Mouse (Mus musculus) hindbrain, embryonic 16.5 days (tissue): ENCODE results near the gene Tmem63a. TPM values are rescaled to one million over a fixed set of nuclear protein-coding genes. Genes with fewer than 3 reads are reported as not detected.

Source experiments
- ATAC-seq: fragments of 200-750 bp; cut with Nextera tagmentation; 2 replicates; pipeline ENCODE4 v1.8.0; 2017; ENCODE audit warnings: moderate TSS enrichment, moderate library complexity
- H3K27ac ChIP-seq: fragments of 300-500 bp; sonication (generic); 2 replicates; pipeline ENCODE4 v1.5.1; 2014; ENCODE audit warnings: low read depth, mild to moderate bottlenecking, control low read depth, low read length, moderate library complexity
- H3K27me3 ChIP-seq: fragments of 300-500 bp; sonication (generic); replicated peaks from 2 replicates; pipeline ENCODE4 v1.6.1; 2014; ENCODE audit warnings: low read length; ENCODE audit not compliant: control insufficient read depth, insufficient read depth
- H3K36me3 ChIP-seq: fragments of 300-500 bp; sonication (generic); 2 replicates; pipeline ENCODE4 v1.6.1; 2014; ENCODE audit warnings: mild to moderate bottlenecking, low read length, moderate library complexity, mixed read lengths; ENCODE audit not compliant: control insufficient read depth, insufficient read depth
- H3K4me1 ChIP-seq: fragments of 300-500 bp; sonication (generic); 2 replicates; pipeline ENCODE4 v1.6.1; 2014; ENCODE audit warnings: low read depth, low read length; ENCODE audit not compliant: control insufficient read depth, insufficient read depth
- H3K4me2 ChIP-seq: fragments of 300-500 bp; sonication (generic); 2 replicates; pipeline ENCODE4 v1.6.1; 2014; ENCODE audit warnings: mild to moderate bottlenecking, low read length, control low read depth, moderate library complexity
- H3K4me3 ChIP-seq: fragments of 300-500 bp; sonication (generic); 2 replicates; pipeline ENCODE4 v1.5.1; 2014; ENCODE audit warnings: mild to moderate bottlenecking, low read length, control low read depth, moderate library complexity
- H3K9ac ChIP-seq: fragments of 300-500 bp; sonication (generic); 2 replicates; pipeline ENCODE4 v1.6.1; 2014; ENCODE audit warnings: low read depth, mild to moderate bottlenecking, control low read depth, low read length, moderate library complexity
- H3K9me3 ChIP-seq: fragments of 300-500 bp; sonication (generic); 2 replicates; pipeline ENCODE4 v1.6.1; 2014; ENCODE audit warnings: mild to moderate bottlenecking, low read length, moderate library complexity; ENCODE audit not compliant: control insufficient read depth
- WGBS: fragments of 180-500 bp; shearing (Covaris S2); extraction: QIAGEN DNeasy Blood & Tissue Kit; methylation state at CpG from one replicate; pipeline ENCODE4 v1.1.7; 2014; 5-methylcytosine and 5-hydroxymethylcytosine counted together
- polyA plus RNA-seq: library from polyadenylated mRNA; unstranded; fragments of >200 nt; fragmentation: Nextera tagmentation; extraction: Ambion mirVana; gene quantifications from 2 replicates; pipeline ENCODE4 v1.2.1, GENCODE M21; 2015

Gene Tmem63a
- polyA plus RNA-seq, 1 experiment from 2014 or later: 2.6 TPM

DNA sequence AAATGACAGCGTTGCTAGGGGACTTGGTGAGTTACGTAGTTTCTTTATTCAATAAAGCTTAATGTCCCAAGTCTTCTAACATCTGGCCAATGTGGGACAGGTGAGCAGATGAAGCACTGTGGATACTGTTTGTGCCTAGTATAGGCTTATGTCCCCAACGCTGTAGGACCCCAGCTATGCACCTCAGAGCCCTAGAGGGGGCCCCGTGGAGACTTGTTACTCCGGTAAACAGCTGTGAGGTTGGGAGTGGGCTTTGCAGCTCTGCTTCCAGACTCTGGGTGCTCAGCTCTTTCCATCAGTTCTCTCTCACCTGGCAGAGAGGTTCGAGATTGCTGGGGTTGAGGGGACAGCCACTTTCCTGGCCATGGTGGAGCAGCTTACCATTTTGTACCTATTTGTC is 36.8 kb upstream of the Tmem63a start:
- peak overlapping the region; percentile 73 for H3K4me2 ChIP-seq
- ATAC-seq: no peak
- peak overlapping the region; percentile 67 for H3K4me3 ChIP-seq
- H3K9ac ChIP-seq: peak overlapping the region; percentile 3; the same call in 1 of the 2 replicates
- 68% methylated on average over 6 of the region's 6 CpGs for WGBS
- H3K27ac ChIP-seq: no peak overlapping the region
- H3K4me1 ChIP-seq: peaks cover 13% of the 10 kb centered on the region
- no peaks in the 10 kb centered on the region for H3K9me3 ChIP-seq
- H3K36me3 ChIP-seq: peaks cover 24% of the 10 kb centered on the region
- no peaks in the 10 kb centered on the region for H3K27me3 ChIP-seq

DNA sequence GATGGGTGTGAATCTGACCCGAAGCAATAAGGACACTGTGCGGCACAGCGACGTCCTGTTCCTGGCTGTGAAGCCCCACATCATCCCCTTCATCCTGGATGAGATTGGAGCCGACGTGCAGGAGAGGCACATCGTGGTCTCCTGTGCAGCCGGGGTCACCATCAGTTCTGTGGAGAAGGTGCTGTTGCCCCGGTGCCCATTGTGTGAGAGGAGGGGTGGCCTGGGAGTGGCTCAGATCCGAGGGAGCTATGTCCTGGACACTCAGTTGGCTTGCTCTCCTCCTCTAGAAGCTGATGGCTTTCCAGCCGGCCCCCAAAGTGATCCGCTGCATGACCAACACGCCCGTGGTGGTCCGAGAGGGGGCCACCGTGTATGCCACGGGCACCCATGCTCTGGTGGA is 36.3 kb upstream of the Tmem63a start:
- no peak for ATAC-seq

DNA sequence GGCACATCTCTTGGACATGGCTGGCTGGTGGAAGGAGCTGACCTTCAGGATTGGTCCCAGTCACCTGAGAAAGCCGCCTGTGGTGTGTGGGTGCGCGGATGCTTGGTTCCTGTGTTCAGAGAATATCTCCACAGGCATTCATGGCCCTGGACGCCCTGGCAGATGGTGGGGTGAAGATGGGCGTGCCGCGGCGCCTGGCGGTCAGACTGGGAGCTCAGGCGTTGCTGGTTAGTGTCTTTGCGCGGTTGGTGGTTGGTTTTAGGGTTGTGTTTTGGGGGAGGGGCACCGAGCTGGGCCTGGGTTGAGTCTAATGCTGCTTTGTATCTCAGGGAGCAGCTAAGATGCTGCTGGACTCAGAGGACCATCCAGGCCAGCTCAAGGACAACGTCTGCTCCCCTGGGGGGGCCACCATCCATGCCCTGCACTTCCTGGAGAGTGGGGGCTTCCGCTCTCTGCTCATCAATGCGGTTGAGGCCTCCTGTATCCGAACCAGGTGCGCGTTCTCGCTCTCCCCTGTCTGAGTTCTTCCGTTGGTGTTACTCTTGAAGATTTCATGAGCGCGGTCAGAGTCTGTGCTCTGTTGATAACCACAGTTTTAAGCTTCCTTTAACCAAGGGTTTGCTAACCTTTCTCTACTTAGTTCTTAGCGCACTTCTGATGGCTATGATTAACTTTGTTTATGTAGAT is 35.5 kb upstream of the Tmem63a start:
- Histone ChIP-seq H3K4me3 (no peak overlapping the region), H3K36me3 (peaks cover 24% of the 10 kb centered on the region), H3K9me3 (no peaks in the 10 kb centered on the region), H3K4me1 (peaks cover 13% of the 10 kb centered on the region), H3K27me3 (no peaks in the 10 kb centered on the region), H3K27ac (no peak overlapping the region), H3K9ac (no peak overlapping the region), H3K4me2 (no peak overlapping the region)
- 91% methylated on average over 24 of the region's 24 CpGs for WGBS
- no peak for ATAC-seq

More for the DNA sequence above, 36.3 kb upstream of the Tmem63a start:
- 96% methylated on average over 17 of the region's 17 CpGs for WGBS
- peaks cover 24% of the 10 kb centered on the region for H3K36me3 ChIP-seq
- H3K9me3 ChIP-seq: no peaks in the 10 kb centered on the region
- no peak overlapping the region for H3K27ac ChIP-seq
- no peaks in the 10 kb centered on the region for H3K27me3 ChIP-seq
- peak overlapping the region; percentile 3; the same call in 1 of the 2 replicates for H3K9ac ChIP-seq
- H3K4me2 ChIP-seq: no peak overlapping the region
- H3K4me1 ChIP-seq: peaks cover 13% of the 10 kb centered on the region
- no peak overlapping the region for H3K4me3 ChIP-seq

DNA sequence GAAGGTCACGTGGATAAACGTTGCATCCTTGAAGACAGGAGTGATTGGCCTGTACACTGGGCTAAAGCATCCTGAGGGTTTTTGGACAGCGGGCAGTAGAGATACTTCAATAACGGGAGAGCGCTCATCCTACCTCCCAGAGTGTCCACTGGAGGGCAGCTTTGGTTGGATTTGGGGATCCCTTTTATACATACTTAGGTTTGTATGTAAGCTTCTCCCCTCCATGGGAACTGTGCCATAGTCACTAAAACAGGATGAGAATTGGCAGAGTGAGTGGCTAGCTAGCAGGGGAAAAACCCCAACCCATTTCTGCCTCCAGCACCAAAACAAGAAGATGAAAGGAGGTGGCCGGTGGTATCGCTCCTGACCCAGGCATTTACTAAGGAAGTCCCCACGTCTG is 31.0 kb upstream of the Tmem63a start:
- 55% methylated on average over 8 of the region's 8 CpGs for WGBS
- Histone ChIP-seq H3K4me1 (no peaks in the 10 kb centered on the region), H3K9me3 (no peaks in the 10 kb centered on the region), H3K4me2 (no peak overlapping the region), H3K36me3 (peaks cover 21% of the 10 kb centered on the region), H3K9ac (no peak overlapping the region), H3K4me3 (no peak overlapping the region), H3K27ac (no peak overlapping the region), H3K27me3 (no peaks in the 10 kb centered on the region)
- no peak for ATAC-seq

DNA sequence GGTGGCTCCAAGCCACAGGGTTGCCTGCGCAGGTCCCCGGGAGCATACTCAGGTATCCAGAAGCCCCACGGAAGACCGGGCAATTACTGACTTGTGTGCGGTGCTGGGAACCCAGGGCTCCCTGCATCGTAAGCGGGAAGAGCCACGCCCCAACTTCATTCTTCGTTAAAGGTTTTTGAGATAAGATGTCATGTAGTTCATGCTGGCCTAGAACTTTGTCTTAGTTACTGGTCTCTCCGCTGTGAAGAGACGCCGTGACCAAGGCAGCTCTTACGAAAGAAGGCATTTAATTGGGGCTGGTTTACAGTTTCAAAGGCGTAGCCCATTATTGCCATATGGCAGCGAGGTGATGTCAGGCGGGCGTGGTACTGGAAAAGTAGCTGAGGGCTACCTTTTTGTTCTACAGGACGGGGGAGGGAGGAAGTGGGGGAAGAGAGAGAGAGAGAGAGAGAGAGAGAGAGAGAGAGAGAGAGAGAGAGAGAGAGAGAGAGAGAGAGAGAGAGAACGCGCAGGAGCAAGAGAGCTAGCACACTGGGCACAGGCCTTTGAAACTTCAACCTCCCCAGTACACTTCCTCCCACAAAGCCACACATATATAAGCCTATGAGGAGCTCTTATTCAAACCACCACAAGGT is 30.4 kb upstream of the Tmem63a start:
- Histone ChIP-seq H3K4me2 (no peak overlapping the region), H3K9ac (no peak overlapping the region), H3K36me3 (peaks cover 15% of the 10 kb centered on the region), H3K27ac (no peak overlapping the region), H3K4me3 (no peak overlapping the region), H3K27me3 (no peaks in the 10 kb centered on the region), H3K4me1 (no peaks in the 10 kb centered on the region), H3K9me3 (no peaks in the 10 kb centered on the region)
- no peak for ATAC-seq
- 64% methylated on average over 20 of the region's 20 CpGs for WGBS

DNA sequence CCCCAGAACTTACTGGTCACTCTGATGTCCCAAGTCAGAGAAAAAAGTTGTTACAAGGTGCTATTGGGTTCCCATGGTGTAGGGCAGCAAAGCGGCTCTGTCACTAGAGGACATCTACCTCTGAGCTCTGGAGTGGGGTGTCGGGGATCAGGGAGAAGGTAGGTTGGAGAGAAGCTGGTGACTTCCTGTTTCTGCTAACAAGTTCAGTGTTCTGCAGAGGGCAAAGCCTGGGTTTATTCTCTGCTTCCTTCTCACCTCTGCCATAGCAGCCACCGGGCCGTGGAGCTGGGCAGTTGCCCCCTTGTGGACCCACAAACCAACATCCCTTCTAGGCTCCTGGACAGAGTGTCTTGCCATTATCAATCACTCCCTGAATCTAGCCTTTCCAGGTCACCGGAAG is 29.4 kb upstream of the Tmem63a start:
- H3K4me2 ChIP-seq: no peak overlapping the region
- H3K27me3 ChIP-seq: no peaks in the 10 kb centered on the region
- H3K9me3 ChIP-seq: no peaks in the 10 kb centered on the region
- H3K4me1 ChIP-seq: no peaks in the 10 kb centered on the region
- 97% methylated on average over 5 of the region's 5 CpGs for WGBS
- H3K27ac ChIP-seq: no peak overlapping the region
- peaks cover 7% of the 10 kb centered on the region for H3K36me3 ChIP-seq
- H3K9ac ChIP-seq: no peak overlapping the region
- no peak overlapping the region for H3K4me3 ChIP-seq
- ATAC-seq: no peak

DNA sequence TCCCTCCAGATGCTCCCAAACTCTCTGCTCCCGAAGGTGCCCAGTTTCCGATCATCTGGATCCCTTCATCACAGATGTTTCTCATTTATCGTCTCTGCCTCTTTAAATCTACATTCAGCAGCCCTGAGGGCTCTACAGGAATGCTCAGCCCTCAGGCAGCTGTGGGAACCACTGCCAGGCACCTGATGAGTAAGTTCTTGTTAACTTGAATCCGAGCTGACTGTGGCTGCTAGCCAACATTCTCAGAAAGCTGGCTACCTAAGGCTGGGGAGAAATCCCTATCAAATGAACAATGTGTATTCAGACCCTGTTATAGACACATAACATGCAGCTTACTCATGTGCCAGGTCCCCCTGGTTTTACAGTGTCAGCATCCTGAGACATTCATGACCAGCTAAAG is 28.3 kb upstream of the Tmem63a start:
- H3K4me3 ChIP-seq: no peak overlapping the region
- no peak for ATAC-seq
- H3K4me1 ChIP-seq: no peaks in the 10 kb centered on the region
- H3K27ac ChIP-seq: no peak overlapping the region
- H3K9ac ChIP-seq: no peak overlapping the region
- no peaks in the 10 kb centered on the region for H3K9me3 ChIP-seq
- H3K27me3 ChIP-seq: no peaks in the 10 kb centered on the region
- WGBS: 55% methylated on average over 4 of the region's 4 CpGs
- H3K36me3 ChIP-seq: peaks cover under 1% of the 10 kb centered on the region; the same call in 1 of the 2 replicates
- no peak overlapping the region for H3K4me2 ChIP-seq

DNA sequence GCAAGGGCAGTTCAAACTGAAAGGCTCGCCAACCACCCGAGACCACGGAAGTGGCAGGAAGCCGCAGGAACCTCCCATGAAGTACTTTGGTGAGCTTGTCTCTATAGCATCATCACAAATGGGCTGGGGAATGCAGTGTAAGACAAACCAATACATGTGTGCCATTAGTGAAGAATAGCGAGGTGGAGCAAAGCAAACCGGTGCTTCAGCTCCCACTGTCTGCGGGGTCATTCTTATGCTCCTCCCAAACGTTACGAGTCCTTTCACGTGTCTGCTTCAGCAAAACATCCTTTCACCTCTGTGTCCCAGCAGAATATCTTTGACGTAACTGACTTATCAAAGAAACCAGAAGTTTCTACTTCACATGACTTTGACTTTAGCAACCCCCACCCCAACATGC is 25.7 kb upstream of the Tmem63a start:
- H3K9me3 ChIP-seq: no peaks in the 10 kb centered on the region
- H3K9ac ChIP-seq: no peak overlapping the region
- H3K4me1 ChIP-seq: no peaks in the 10 kb centered on the region
- H3K4me2 ChIP-seq: no peak overlapping the region
- no peaks in the 10 kb centered on the region for H3K36me3 ChIP-seq
- H3K27ac ChIP-seq: no peak overlapping the region
- 87% methylated on average over 11 of the region's 11 CpGs for WGBS
- ATAC-seq: no peak
- H3K27me3 ChIP-seq: no peaks in the 10 kb centered on the region
- H3K4me3 ChIP-seq: no peak overlapping the region

DNA sequence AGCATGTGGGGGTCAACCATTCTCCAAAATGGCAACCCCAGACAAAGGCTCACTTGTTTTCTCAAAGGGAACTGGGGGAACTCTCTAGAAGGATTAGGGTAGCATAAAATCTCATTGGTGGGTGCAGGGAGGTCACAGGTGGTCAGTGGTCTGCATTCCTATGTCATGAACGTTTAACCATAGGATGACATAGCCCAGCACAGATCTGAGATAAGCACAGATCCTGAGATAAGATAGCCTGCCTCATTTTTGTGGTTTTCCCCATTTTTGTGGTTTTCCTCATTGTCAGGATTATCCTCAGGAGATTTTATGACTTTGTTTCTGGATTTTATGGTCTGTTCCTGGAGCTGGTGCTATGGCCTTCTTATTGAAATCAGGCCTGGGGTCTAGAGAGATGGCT is 25.1 kb upstream of the Tmem63a start:
- ATAC-seq: no peak
- H3K27ac ChIP-seq: no peak overlapping the region
- H3K4me3 ChIP-seq: no peak overlapping the region
- no peak overlapping the region for H3K9ac ChIP-seq
- 67% methylated on average over 1 of the region's 1 CpGs for WGBS
- no peaks in the 10 kb centered on the region for H3K27me3 ChIP-seq
- H3K9me3 ChIP-seq: no peaks in the 10 kb centered on the region
- no peaks in the 10 kb centered on the region for H3K36me3 ChIP-seq
- H3K4me2 ChIP-seq: no peak overlapping the region
- no peaks in the 10 kb centered on the region for H3K4me1 ChIP-seq
